Mouse (Mus musculus) midbrain, embryonic 15.5 days (tissue): ENCODE measurements around the gene Pik3cb. TPM values are rescaled to one million over a fixed set of nuclear protein-coding genes. Genes with fewer than 3 reads are reported as not detected.

Source experiments
- ATAC-seq: fragments of 200-750 bp; cut with Nextera tagmentation; replicated peaks from 2 replicates; pipeline ENCODE4 v1.8.0; 2017; ENCODE audit warnings: moderate TSS enrichment
- H3K27ac ChIP-seq: fragments of 300-500 bp; sonication (generic); 2 replicates; pipeline ENCODE4 v1.5.1; 2015; ENCODE audit warnings: mild to moderate bottlenecking, inconsistent platforms
- H3K27me3 ChIP-seq: fragments of 300-500 bp; sonication (generic); replicated peaks from 2 replicates; pipeline ENCODE4 v1.6.1; 2015; ENCODE audit warnings: inconsistent platforms
- H3K36me3 ChIP-seq: fragments of 300-500 bp; sonication (generic); replicated peaks from 2 replicates; pipeline ENCODE4 v1.6.1; 2015; ENCODE audit warnings: inconsistent platforms
- H3K4me1 ChIP-seq: fragments of 300-500 bp; sonication (generic); 2 replicates; pipeline ENCODE4 v1.6.1; 2015; ENCODE audit warnings: inconsistent platforms
- H3K4me2 ChIP-seq: fragments of 300-500 bp; sonication (generic); 2 replicates; pipeline ENCODE4 v1.6.1; 2015; ENCODE audit warnings: inconsistent platforms, mild to moderate bottlenecking, moderate library complexity
- H3K4me3 ChIP-seq: fragments of 300-500 bp; sonication (generic); 2 replicates; pipeline ENCODE4 v1.5.1; 2015; ENCODE audit warnings: mild to moderate bottlenecking, inconsistent platforms
- H3K9ac ChIP-seq: fragments of 300-500 bp; sonication (generic); 2 replicates; pipeline ENCODE4 v1.6.1; 2015; ENCODE audit warnings: mild to moderate bottlenecking, inconsistent platforms
- H3K9me3 ChIP-seq: fragments of 300-500 bp; sonication (generic); 2 replicates; pipeline ENCODE4 v1.6.1; 2016; ENCODE audit warnings: inconsistent platforms
- WGBS: fragments of 180-500 bp; shearing (Covaris S2); methylation state at CpG from one replicate; pipeline ENCODE4 v1.1.7; 2015; ENCODE audit warnings: mixed read lengths; 5-methylcytosine and 5-hydroxymethylcytosine counted together
- polyA plus RNA-seq: library from polyadenylated mRNA; unstranded; fragments of >200 nt; fragmentation: Nextera tagmentation; extraction: Ambion mirVana; gene quantifications from 2 replicates; pipeline ENCODE4 v1.2.1, GENCODE M21; 2015

The Pik3cb gene
- polyA plus RNA-seq, 1 experiment from 2014 or later, result 4.4 TPM

GRCm38 (mm10) chr9:99144416-99144989 lies 4.1 kb upstream of the Pik3cb start:
- Histone ChIP-seq H3K4me2 (no peak overlapping the region), H3K36me3 (no peaks in the 10 kb centered on the region), H3K9ac (no peak overlapping the region), H3K27ac (no peak overlapping the region), H3K9me3 (no peaks in the 10 kb centered on the region), H3K27me3 (no peaks in the 10 kb centered on the region), H3K4me1 (peaks cover 6% of the 10 kb centered on the region; the same call in 1 of the 2 replicates), H3K4me3 (no peak overlapping the region)
- 78% methylated on average over 7 of the region's 7 CpGs for WGBS
- no peak for ATAC-seq

- WGBS, result 77% methylated on average over 8 of the region's 8 CpGs
- no peaks in the 10 kb centered on the region for H3K36me3 ChIP-seq
- H3K4me2 ChIP-seq, result no peak overlapping the region
- H3K4me1 ChIP-seq, result peaks cover 20% of the 10 kb centered on the region
- no peak overlapping the region for H3K27ac ChIP-seq
- ATAC-seq, result no peak
- no peak overlapping the region for H3K9ac ChIP-seq
- no peaks in the 10 kb centered on the region for H3K9me3 ChIP-seq
- H3K27me3 ChIP-seq, result no peaks in the 10 kb centered on the region
- H3K4me3 ChIP-seq, result no peak overlapping the region
Observed at GRCm38 (mm10) chr9:99141618-99142017, 1.2 kb upstream of the Pik3cb start.

- no peak for ATAC-seq
- no peak overlapping the region for H3K27ac ChIP-seq
- H3K36me3 ChIP-seq, result no peaks in the 10 kb centered on the region
- H3K27me3 ChIP-seq, result no peaks in the 10 kb centered on the region
- H3K9ac ChIP-seq, result no peak overlapping the region
- peak overlapping the region; percentile 90; the same call in 1 of the 2 replicates for H3K4me3 ChIP-seq
- 42% methylated on average over 3 of the region's 3 CpGs for WGBS
- H3K4me2 ChIP-seq, result peak overlapping the region; percentile 60
- peaks cover 20% of the 10 kb centered on the region for H3K4me1 ChIP-seq
- H3K9me3 ChIP-seq, result no peaks in the 10 kb centered on the region
Observed at GRCm38 (mm10) chr9:99141171-99141570, 750 bp upstream of the Pik3cb start.

- no peaks in the 10 kb centered on the region for H3K27me3 ChIP-seq
- peak overlapping the region; percentile 97 for H3K27ac ChIP-seq
- peak overlapping the region; percentile 60 for H3K4me2 ChIP-seq
- H3K4me1 ChIP-seq, result peaks cover 20% of the 10 kb centered on the region
- H3K9me3 ChIP-seq, result no peaks in the 10 kb centered on the region
- H3K4me3 ChIP-seq, result peak overlapping the region; percentile 90
- under 1% methylated on average over 53 of the region's 77 CpGs for WGBS
- peak overlapping the region; percentile 89 for H3K9ac ChIP-seq
- H3K36me3 ChIP-seq, result no peaks in the 10 kb centered on the region
- peak; percentile 88 for ATAC-seq
Observed at GRCm38 (mm10) chr9:99139194-99140023, 1.0 kb downstream of the Pik3cb start.

GRCm38 (mm10) chr9:99137301-99137700 lies 3.1 kb downstream of the Pik3cb start:
- ATAC-seq, result no peak
- WGBS, result 92% methylated on average over 5 of the region's 5 CpGs
- Histone ChIP-seq H3K36me3 (no peaks in the 10 kb centered on the region), H3K9ac (no peak overlapping the region), H3K27me3 (no peaks in the 10 kb centered on the region), H3K4me1 (peaks cover 20% of the 10 kb centered on the region), H3K4me2 (no peak overlapping the region), H3K9me3 (no peaks in the 10 kb centered on the region), H3K4me3 (no peak overlapping the region), H3K27ac (no peak overlapping the region)

- Histone ChIP-seq H3K4me1 (no peaks in the 10 kb centered on the region), H3K9ac (no peak overlapping the region), H3K27me3 (no peaks in the 10 kb centered on the region), H3K27ac (no peak overlapping the region), H3K4me3 (no peak overlapping the region), H3K4me2 (no peak overlapping the region), H3K36me3 (no peaks in the 10 kb centered on the region), H3K9me3 (no peaks in the 10 kb centered on the region)
- 28% methylated on average over 3 of the region's 3 CpGs for WGBS
- ATAC-seq, result no peak
Observed at GRCm38 (mm10) chr9:99131951-99132470, 8.4 kb downstream of the Pik3cb start.

- Histone ChIP-seq H3K9ac (no peak overlapping the region), H3K4me2 (no peak overlapping the region), H3K4me3 (no peak overlapping the region), H3K4me1 (no peaks in the 10 kb centered on the region), H3K27ac (no peak overlapping the region), H3K27me3 (no peaks in the 10 kb centered on the region), H3K9me3 (no peaks in the 10 kb centered on the region), H3K36me3 (no peaks in the 10 kb centered on the region)
- 87% methylated on average over 4 of the region's 4 CpGs for WGBS
- no peak for ATAC-seq
Observed at GRCm38 (mm10) chr9:99131119-99131518, 9.3 kb downstream of the Pik3cb start.

GRCm38 (mm10) chr9:99127578-99127977 lies 12.8 kb downstream of the Pik3cb start:
- Histone ChIP-seq H3K4me2 (no peak overlapping the region), H3K9me3 (no peaks in the 10 kb centered on the region), H3K36me3 (no peaks in the 10 kb centered on the region), H3K27me3 (no peaks in the 10 kb centered on the region), H3K9ac (no peak overlapping the region), H3K4me3 (no peak overlapping the region), H3K4me1 (no peaks in the 10 kb centered on the region), H3K27ac (no peak overlapping the region)
- ATAC-seq, result no peak
- WGBS, result 84% methylated on average over 7 of the region's 7 CpGs

- H3K4me1 ChIP-seq, result no peaks in the 10 kb centered on the region
- no peaks in the 10 kb centered on the region for H3K9me3 ChIP-seq
- no peak overlapping the region for H3K9ac ChIP-seq
- no peak overlapping the region for H3K4me2 ChIP-seq
- no peak for ATAC-seq
- H3K36me3 ChIP-seq, result no peaks in the 10 kb centered on the region
- H3K27ac ChIP-seq, result no peak overlapping the region
- 91% methylated on average over 4 of the region's 4 CpGs for WGBS
- no peaks in the 10 kb centered on the region for H3K27me3 ChIP-seq
- H3K4me3 ChIP-seq, result no peak overlapping the region
Observed at GRCm38 (mm10) chr9:99122749-99123148, 17.7 kb downstream of the Pik3cb start.

GRCm38 (mm10) chr9:99112409-99112808 lies 28.0 kb downstream of the Pik3cb start:
- WGBS, result 66% methylated on average over 12 of the region's 12 CpGs
- Histone ChIP-seq H3K36me3 (no peaks in the 10 kb centered on the region), H3K4me3 (no peak overlapping the region), H3K4me2 (no peak overlapping the region), H3K9ac (no peak overlapping the region), H3K27ac (no peak overlapping the region), H3K4me1 (0 out of 2 replicates have a peak, but pooled peaks cover 2% of the 10 kb centered on the region), H3K27me3 (no peaks in the 10 kb centered on the region), H3K9me3 (no peaks in the 10 kb centered on the region)
- peak; percentile 54; the same call in 1 of the 2 replicates for ATAC-seq

- 0 out of 2 replicates have a peak, but pooled peaks cover 2% of the 10 kb centered on the region for H3K4me1 ChIP-seq
- 42% methylated on average over 1 of the region's 1 CpGs for WGBS
Observed at GRCm38 (mm10) chr9:99111085-99111484, 29.3 kb downstream of the Pik3cb start.

GRCm38 (mm10) chr9:99110213-99110612 lies 30.2 kb downstream of the Pik3cb start:
- Histone ChIP-seq H3K4me2 (no peak overlapping the region), H3K4me3 (no peak overlapping the region), H3K27ac (no peak overlapping the region), H3K27me3 (no peaks in the 10 kb centered on the region), H3K36me3 (no peaks in the 10 kb centered on the region), H3K9me3 (no peaks in the 10 kb centered on the region), H3K9ac (no peak overlapping the region), H3K4me1 (0 out of 2 replicates have a peak, but pooled peaks cover 2% of the 10 kb centered on the region)
- WGBS, result 49% methylated on average over 5 of the region's 5 CpGs
- ATAC-seq, result no peak

More at GRCm38 (mm10) chr9:99111085-99111484, 29.3 kb downstream of the Pik3cb start:
- H3K4me3 ChIP-seq, result no peak overlapping the region
- no peaks in the 10 kb centered on the region for H3K36me3 ChIP-seq
- H3K27me3 ChIP-seq, result no peaks in the 10 kb centered on the region
- H3K4me2 ChIP-seq, result no peak overlapping the region
- no peak for ATAC-seq
- H3K27ac ChIP-seq, result no peak overlapping the region
- H3K9ac ChIP-seq, result no peak overlapping the region
- H3K9me3 ChIP-seq, result no peaks in the 10 kb centered on the region
